Mouse (Mus musculus) liver, postnatal 0 days (tissue): ENCODE results near the gene Wwc1. TPM values are rescaled to one million over a fixed set of nuclear protein-coding genes. Genes with fewer than 3 reads are reported as not detected.

ENCODE experiments used
- ATAC-seq: fragments of 200-750 bp; cut with Nextera tagmentation; 2 replicates; pipeline ENCODE4 v1.8.0; 2017; ENCODE audit warnings: mild to moderate bottlenecking, moderate library complexity
- DNase-seq: peaks from one replicate; pipeline ENCODE4 v3.0.0-alpha.2; 2016
- H3K27ac ChIP-seq: fragments of 300-500 bp; sonication (generic); 2 replicates; pipeline ENCODE4 v1.5.1; 2014; ENCODE audit warnings: antibody characterized with exemption, moderate library complexity, mild to moderate bottlenecking, low read depth
- H3K27me3 ChIP-seq: fragments of 300-500 bp; sonication (generic); 2 replicates; pipeline ENCODE4 v1.6.1; 2014; ENCODE audit warnings: low read length, control low read depth, mixed read lengths; ENCODE audit not compliant: insufficient read depth
- H3K36me3 ChIP-seq: fragments of 300-500 bp; sonication (generic); replicated peaks from 2 replicates; pipeline ENCODE4 v1.6.1; 2014; ENCODE audit warnings: mild to moderate bottlenecking, control low read depth, low read length, moderate library complexity, mixed read lengths; ENCODE audit not compliant: insufficient read depth
- H3K4me1 ChIP-seq: fragments of 300-500 bp; sonication (generic); 2 replicates; pipeline ENCODE4 v1.6.1; 2014; ENCODE audit warnings: antibody characterized with exemption, mild to moderate bottlenecking, control low read depth; ENCODE audit not compliant: insufficient read depth
- H3K4me2 ChIP-seq: fragments of 300-500 bp; sonication (generic); 2 replicates; pipeline ENCODE4 v1.6.1; 2014; ENCODE audit warnings: low read depth, mild to moderate bottlenecking, low read length, moderate library complexity, mixed read lengths
- H3K4me3 ChIP-seq: fragments of 300-500 bp; sonication (generic); 2 replicates; pipeline ENCODE4 v1.5.1; 2014; ENCODE audit warnings: low read depth, low read length
- H3K9ac ChIP-seq: fragments of 300-500 bp; sonication (generic); replicated peaks from 2 replicates; pipeline ENCODE4 v1.6.1; 2014; ENCODE audit warnings: mild to moderate bottlenecking, moderate library complexity
- H3K9me3 ChIP-seq: fragments of 300-500 bp; sonication (generic); 2 replicates; pipeline ENCODE4 v1.6.1; 2016; ENCODE audit warnings: mild to moderate bottlenecking, control low read depth, low read length, mixed read lengths
- CTCF ChIP-seq: sonication (generic); IDR thresholded peaks from 2 replicates; pipeline ENCODE4 v1.5.1; 2016; ENCODE audit warnings: antibody characterized with exemption, low read depth
- EP300 ChIP-seq: IDR thresholded peaks from 2 replicates; pipeline ENCODE4 v1.6.1; 2016; ENCODE audit warnings: antibody characterized with exemption, low read depth, mild to moderate bottlenecking
- WGBS: fragments of 180-500 bp; shearing (Covaris S2); extraction: QIAGEN DNeasy Blood & Tissue Kit; methylation state at CpG from one replicate; pipeline ENCODE4 v1.1.7; 2014; ENCODE audit not compliant: insufficient replicate concordance; 5-methylcytosine and 5-hydroxymethylcytosine counted together
- polyA plus RNA-seq: library from polyadenylated mRNA; unstranded; fragments of >200 nt; fragmentation: Nextera tagmentation; extraction: Ambion mirVana; gene quantifications from 2 replicates; pipeline ENCODE4 v1.2.1, GENCODE M21; 2015

The Wwc1 gene
- polyA plus RNA-seq, 1 experiment from 2014 or later = 6.3 TPM

DNA sequence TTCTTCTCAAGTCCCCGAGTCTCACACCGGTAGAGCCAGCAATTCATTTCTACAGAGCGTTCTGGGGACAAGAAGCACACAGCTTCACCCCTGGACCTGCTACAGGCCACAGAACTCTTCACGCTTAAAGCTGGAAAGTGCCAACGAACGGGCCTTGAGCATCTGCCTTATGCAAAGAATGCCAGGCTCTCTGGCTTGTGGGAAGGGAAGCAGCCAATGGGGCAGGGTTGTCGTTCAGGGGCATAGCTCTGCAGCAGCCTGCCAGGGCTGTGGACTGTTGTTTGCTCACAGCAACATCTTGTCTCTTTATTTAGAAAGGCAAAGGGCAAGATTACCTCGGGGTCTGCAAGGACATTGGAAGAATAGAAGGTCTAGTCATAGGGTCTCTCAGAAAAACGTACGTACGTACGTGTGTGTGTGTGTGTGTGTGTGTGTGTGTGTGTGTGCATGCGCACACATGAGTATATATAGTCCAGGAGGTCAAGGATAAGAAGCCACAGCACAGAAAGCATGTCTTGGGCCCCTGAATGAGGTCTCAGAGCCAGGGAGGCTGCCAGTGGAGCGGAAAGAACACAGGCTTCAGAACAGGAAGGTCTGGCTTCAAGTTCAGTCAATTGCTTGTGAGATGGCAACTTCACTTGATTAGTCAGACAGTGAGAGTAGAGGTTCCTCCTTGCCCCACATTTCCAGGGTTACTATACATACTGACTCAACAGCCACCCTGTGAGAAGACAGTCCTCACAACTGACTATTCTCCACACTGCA lies 48.0 kb downstream of the Wwc1 start:
- Histone ChIP-seq H3K9ac (no peak overlapping the region), H3K4me1 (0 out of 2 replicates have a peak, but pooled peaks cover 4% of the 10 kb centered on the region), H3K4me3 (no peak overlapping the region), H3K9me3 (no peaks in the 10 kb centered on the region), H3K27me3 (no peaks in the 10 kb centered on the region), H3K36me3 (no peaks in the 10 kb centered on the region), H3K4me2 (no peak overlapping the region), H3K27ac (no peak overlapping the region)
- no peak for TF ChIP-seq EP300
- no peak for TF ChIP-seq CTCF
- WGBS = 71% methylated on average over 14 of the region's 14 CpGs
- DNase-seq (no peak), ATAC-seq (no peak)

DNA sequence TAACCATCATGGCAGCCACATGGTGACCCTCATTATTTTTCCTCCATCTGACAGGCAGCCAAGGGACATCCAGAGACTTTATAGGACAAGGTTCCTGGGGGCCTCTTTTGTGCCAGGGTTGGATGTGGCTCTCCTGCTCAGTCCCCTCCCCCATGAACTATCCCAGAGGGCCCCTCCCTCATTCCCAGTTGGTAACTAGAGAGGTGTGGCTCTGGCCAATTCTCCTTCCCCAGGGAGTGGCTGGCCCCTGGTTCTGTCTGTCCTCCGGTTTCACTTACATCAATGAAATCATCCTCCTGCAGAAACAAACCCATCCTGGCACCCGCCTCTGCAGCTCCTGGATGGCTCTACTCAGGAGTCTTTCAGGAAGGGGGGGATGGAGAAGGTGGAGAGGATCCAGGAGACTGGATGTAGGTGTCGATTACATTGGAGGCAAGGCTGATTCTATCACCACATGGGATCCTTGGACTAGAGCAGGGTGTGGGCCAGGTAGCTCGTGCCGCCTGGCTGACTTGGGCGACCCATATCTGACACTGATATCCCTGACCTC lies 49.7 kb downstream of the Wwc1 start:
- no peak overlapping the region for H3K27ac ChIP-seq
- no peak overlapping the region for H3K4me3 ChIP-seq
- no peaks in the 10 kb centered on the region for H3K27me3 ChIP-seq
- H3K9ac ChIP-seq = no peak overlapping the region
- H3K36me3 ChIP-seq = no peaks in the 10 kb centered on the region
- no peak for TF ChIP-seq EP300
- no peak for TF ChIP-seq CTCF
- DNase-seq (no peak), ATAC-seq (no peak)
- 0 out of 2 replicates have a peak, but pooled peaks cover 4% of the 10 kb centered on the region for H3K4me1 ChIP-seq
- no peak overlapping the region for H3K4me2 ChIP-seq
- H3K9me3 ChIP-seq = no peaks in the 10 kb centered on the region
- 80% methylated on average over 6 of the region's 6 CpGs for WGBS

DNA sequence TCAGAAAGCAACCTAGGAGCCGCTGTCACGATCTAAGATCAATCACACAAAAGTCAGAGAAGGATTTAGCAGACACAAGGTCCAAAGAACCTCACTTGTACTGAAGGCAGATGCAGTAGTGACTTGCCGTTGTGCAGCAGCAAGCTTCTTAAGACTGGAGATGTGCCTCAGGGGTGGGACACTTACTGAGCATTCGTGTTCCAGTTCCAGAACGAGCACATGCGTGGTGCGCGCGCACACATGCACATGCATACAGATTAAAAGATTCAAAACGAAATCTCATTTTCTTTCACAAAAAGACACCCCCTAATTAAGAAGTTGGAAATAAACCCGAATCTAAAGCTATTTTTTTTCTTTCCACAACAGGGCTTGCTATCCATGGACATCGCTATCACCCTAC lies 51.9 kb downstream of the Wwc1 start:
- ATAC-seq (no peak), DNase-seq (no peak)
- H3K9me3 ChIP-seq = no peaks in the 10 kb centered on the region
- 87% methylated on average over 12 of the region's 12 CpGs for WGBS
- TF ChIP-seq CTCF = no peak
- TF ChIP-seq EP300 = no peak
- H3K4me2 ChIP-seq = no peak overlapping the region
- H3K4me1 ChIP-seq = 0 out of 2 replicates have a peak, but pooled peaks cover 4% of the 10 kb centered on the region
- no peak overlapping the region for H3K9ac ChIP-seq
- H3K36me3 ChIP-seq = no peaks in the 10 kb centered on the region
- no peak overlapping the region for H3K4me3 ChIP-seq
- no peak overlapping the region for H3K27ac ChIP-seq
- H3K27me3 ChIP-seq = no peaks in the 10 kb centered on the region

DNA sequence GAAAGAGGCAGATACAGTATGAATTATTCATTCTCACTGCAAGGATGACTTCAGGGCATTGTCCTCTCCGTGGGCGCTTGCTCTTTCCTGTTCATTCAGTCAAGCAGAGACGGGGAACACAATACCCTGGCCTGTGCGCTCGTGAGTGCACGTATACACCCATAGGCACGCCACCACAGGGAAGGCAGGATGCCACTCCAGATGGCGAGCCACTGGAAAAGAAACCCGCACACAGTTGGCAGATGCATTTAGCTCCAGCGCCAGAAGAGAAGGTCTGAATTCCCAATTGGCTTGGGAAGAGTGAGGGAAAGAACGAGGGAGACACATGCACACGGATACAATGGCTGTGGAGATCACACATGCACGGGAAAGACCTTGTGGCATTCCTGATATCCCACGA lies 53.0 kb downstream of the Wwc1 start:
- H3K4me1 ChIP-seq = 0 out of 2 replicates have a peak, but pooled peaks cover 6% of the 10 kb centered on the region
- no peak overlapping the region for H3K27ac ChIP-seq
- no peaks in the 10 kb centered on the region for H3K36me3 ChIP-seq
- H3K27me3 ChIP-seq = no peaks in the 10 kb centered on the region
- no peak for DNase-seq
- no peak for ATAC-seq
- H3K9me3 ChIP-seq = no peaks in the 10 kb centered on the region
- H3K4me2 ChIP-seq = no peak overlapping the region
- TF ChIP-seq EP300 = no peak
- TF ChIP-seq CTCF = no peak
- H3K9ac ChIP-seq = no peak overlapping the region
- no peak overlapping the region for H3K4me3 ChIP-seq
- WGBS = 69% methylated on average over 14 of the region's 14 CpGs

DNA sequence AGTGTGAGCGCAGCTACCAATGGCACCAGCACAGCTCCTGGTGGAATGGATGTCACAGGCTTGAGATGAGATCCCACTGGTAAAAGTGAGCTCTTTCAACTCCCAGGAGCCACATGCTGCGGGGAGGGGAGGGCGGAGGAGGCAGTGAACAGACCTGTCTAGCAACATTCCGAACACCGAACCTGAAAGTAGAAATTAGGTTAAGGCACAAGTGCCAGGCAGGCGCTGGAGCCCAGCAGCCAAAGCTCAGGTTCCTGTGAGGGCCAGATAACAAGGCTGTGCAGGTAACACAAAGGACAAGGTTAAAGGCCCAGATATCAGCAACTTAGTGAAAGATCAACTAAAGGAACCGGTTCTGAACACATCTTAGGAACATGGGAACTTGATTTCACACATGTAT lies 54.7 kb downstream of the Wwc1 start:
- H3K4me2 ChIP-seq = no peak overlapping the region
- H3K27me3 ChIP-seq = no peaks in the 10 kb centered on the region
- H3K4me1 ChIP-seq = peaks cover 2% of the 10 kb centered on the region
- no peak overlapping the region for H3K9ac ChIP-seq
- DNase-seq (no peak), ATAC-seq (no peak)
- H3K36me3 ChIP-seq = no peaks in the 10 kb centered on the region
- no peak overlapping the region for H3K4me3 ChIP-seq
- no peak overlapping the region for H3K27ac ChIP-seq
- no peak for TF ChIP-seq EP300
- TF ChIP-seq CTCF = no peak
- 70% methylated on average over 7 of the region's 7 CpGs for WGBS
- H3K9me3 ChIP-seq = no peaks in the 10 kb centered on the region

DNA sequence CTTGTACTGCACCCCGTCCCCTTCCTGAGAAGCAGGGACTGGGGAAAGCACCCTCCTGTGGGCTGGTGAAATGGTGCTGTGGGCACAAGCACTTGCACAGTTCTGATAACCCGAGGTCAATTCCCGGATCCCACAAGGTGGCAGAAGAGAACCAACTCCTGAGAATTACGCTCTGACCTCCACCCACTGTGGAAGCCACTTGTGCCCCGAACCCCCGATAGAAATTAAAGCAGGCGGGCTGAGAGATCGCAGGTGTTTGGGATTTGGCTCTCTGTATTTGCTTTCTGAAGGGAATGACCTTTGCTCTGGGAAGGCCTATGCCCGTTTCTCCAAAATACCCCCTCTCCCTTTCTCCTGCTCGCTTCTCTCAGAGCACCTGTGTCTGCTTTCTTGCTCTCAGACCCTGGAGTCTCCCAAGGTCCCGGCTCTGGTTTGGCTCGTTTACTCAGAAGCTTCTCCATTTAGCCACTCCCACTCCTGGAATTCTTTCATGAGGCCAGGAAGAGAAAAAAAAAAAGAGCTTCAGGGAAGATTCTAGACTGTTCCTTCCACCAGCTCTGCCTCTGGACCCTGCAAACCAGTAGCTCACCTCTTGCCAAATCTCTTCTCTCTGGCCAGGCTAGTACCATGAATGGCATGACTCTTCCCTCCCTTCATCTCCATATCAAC lies 58.0 kb downstream of the Wwc1 start:
- Histone ChIP-seq H3K4me3 (no peak overlapping the region), H3K9ac (no peak overlapping the region), H3K27me3 (no peaks in the 10 kb centered on the region), H3K9me3 (no peaks in the 10 kb centered on the region), H3K36me3 (no peaks in the 10 kb centered on the region), H3K27ac (no peak overlapping the region), H3K4me1 (peaks cover 9% of the 10 kb centered on the region), H3K4me2 (peak overlapping the region; percentile 19; the same call in 1 of the 2 replicates)
- TF ChIP-seq EP300 = no peak
- peak; percentile 45 for TF ChIP-seq CTCF
- peak; percentile 33 for DNase-seq
- ATAC-seq = peak; percentile 27; the same call in 1 of the 2 replicates
- WGBS = 32% methylated on average over 12 of the region's 12 CpGs
